Mouse (Mus musculus): ENCODE data around the gene Plod3. TPM values are rescaled to one million over a fixed set of nuclear protein-coding genes. Genes with fewer than 3 reads are reported as not detected.

The Plod3 gene
- polyA plus RNA-seq, 1 experiment from 2014 or later: 30.1 TPM

DNA sequence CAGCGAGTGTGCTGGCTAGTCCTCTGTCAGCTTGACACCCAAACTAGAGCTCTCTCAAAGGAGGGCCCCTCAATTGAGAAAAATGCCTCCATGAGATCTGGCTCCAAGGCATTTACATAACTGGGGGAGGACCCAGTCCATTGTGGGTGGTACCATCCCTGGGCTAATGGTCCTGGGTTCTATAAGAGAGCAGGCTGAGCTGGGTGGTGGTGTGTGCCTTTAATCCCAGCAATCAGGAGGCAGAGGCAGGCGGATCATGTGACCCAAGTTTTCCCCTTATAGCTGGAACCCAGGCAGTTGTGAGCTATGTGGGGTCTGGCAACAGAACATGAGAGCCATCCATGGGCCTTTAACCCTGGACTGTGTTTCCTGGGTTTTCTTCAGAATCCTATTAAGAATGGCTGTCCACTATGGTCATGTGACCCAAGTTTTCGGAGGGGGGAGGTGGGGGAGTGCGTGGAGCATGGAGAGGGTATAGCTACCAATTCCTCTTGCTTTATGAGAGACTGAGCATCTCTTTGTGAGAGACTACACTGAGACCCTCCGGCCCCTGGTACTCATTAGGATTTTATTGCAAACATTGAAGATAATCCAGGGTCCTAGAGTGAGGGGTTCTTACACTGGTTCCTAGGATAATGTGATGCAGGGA lies 25.4 kb upstream of the Plod3 start:
- ATAC-seq (ENCODE audit: low FRiP score): peak; percentile 42

DNA sequence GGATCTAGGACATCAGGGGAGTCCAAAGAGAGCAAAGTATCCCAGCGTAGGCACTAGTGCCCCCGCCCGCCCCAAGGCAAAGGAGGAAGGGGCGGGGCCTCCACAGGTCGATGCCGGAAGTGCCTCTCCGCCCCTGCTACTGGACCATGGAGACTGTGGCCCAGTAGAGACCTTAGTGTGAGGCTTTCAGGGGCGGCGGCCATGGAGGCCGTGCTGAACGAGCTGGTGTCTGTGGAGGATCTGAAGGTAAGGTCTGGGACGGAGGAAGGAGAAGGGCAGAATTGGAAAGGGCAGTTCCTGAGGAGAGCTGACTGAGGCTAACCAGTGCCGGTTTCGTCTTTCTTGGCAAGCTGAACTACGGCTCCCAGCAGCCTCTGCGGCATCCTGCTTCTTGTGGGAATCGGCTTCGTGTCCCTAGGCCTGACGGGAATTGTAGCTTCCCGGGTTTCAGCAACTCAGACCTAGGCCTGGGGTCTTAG lies 24.8 kb upstream of the Plod3 start:
- ATAC-seq (ENCODE audit: low FRiP score): peak; percentile 94
- Histone ChIP-seq H3K9ac (peak overlapping the region; percentile 75), H3K4me1 (replicated peaks; ENCODE audit: control insufficient read depth, insufficient read depth, low read length) (peaks cover 12% of the 10 kb centered on the region), H3K9me3 (ENCODE audit: control insufficient read depth, low read length) (no peaks in the 10 kb centered on the region), H3K27me3 (ENCODE audit: control insufficient read depth, insufficient read depth, low read length) (no peaks in the 10 kb centered on the region), H3K4me3 (replicated peaks; ENCODE audit: low read length) (peak overlapping the region; percentile 40), H3K36me3 (replicated peaks; ENCODE audit: control insufficient read depth, insufficient read depth) (peaks cover 49% of the 10 kb centered on the region), H3K27ac (peak overlapping the region; percentile 73), H3K4me2 (replicated peaks) (peak overlapping the region; percentile 80)
- peak; percentile 86 for DNase-seq (ENCODE audit: low spot score)
- 0% methylated on average over 20 of the region's 20 CpGs for WGBS

More for the DNA sequence above, 25.4 kb upstream of the Plod3 start:
- no peaks in the 10 kb centered on the region for H3K9me3 ChIP-seq (ENCODE audit: control insufficient read depth, low read length)
- H3K27me3 ChIP-seq (ENCODE audit: control insufficient read depth, insufficient read depth, low read length): no peaks in the 10 kb centered on the region
- peak overlapping the region; percentile 73 for H3K27ac ChIP-seq
- peaks cover 47% of the 10 kb centered on the region for H3K36me3 ChIP-seq (replicated peaks; ENCODE audit: control insufficient read depth, insufficient read depth)
- DNase-seq (ENCODE audit: low spot score): peak; percentile 39
- peak overlapping the region; percentile 40 for H3K4me3 ChIP-seq (replicated peaks; ENCODE audit: low read length)
- peaks cover 12% of the 10 kb centered on the region for H3K4me1 ChIP-seq (replicated peaks; ENCODE audit: control insufficient read depth, insufficient read depth, low read length)
- peak overlapping the region; percentile 80 for H3K4me2 ChIP-seq (replicated peaks)
- WGBS: 30% methylated on average over 5 of the region's 5 CpGs
- peak overlapping the region; percentile 75 for H3K9ac ChIP-seq

DNA sequence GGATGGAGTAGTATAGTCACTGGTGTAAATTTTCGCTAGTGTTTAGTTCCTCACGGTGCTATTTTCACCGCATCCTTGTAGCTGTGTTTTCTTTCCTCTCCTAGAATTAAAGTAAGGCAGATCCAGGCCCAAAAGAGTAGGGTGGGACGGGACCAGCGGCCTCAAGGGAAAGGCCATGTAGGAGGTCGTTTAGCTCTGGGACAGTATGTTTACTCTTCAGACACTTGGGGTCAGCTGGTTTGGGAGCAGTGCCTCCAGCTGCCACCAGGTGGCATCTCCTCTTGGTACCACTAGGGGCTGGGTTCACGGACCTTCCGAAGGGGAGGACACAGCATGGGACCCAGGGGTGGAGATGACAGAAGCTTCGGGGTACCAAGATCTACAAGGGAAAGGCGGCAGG lies 24.3 kb upstream of the Plod3 start:
- Histone ChIP-seq H3K4me3 (replicated peaks; ENCODE audit: low read length) (peak overlapping the region; percentile 40), H3K27ac (peak overlapping the region; percentile 73), H3K27me3 (ENCODE audit: control insufficient read depth, insufficient read depth, low read length) (no peaks in the 10 kb centered on the region), H3K9me3 (ENCODE audit: control insufficient read depth, low read length) (no peaks in the 10 kb centered on the region), H3K9ac (peak overlapping the region; percentile 75), H3K36me3 (replicated peaks; ENCODE audit: control insufficient read depth, insufficient read depth) (peaks cover 45% of the 10 kb centered on the region), H3K4me2 (replicated peaks) (peak overlapping the region; percentile 80), H3K4me1 (replicated peaks; ENCODE audit: control insufficient read depth, insufficient read depth, low read length) (peaks cover 12% of the 10 kb centered on the region)
- under 1% methylated on average over 10 of the region's 10 CpGs for WGBS
- DNase-seq (ENCODE audit: low spot score): peak; percentile 80
- peak; percentile 68 for ATAC-seq (ENCODE audit: low FRiP score)

DNA sequence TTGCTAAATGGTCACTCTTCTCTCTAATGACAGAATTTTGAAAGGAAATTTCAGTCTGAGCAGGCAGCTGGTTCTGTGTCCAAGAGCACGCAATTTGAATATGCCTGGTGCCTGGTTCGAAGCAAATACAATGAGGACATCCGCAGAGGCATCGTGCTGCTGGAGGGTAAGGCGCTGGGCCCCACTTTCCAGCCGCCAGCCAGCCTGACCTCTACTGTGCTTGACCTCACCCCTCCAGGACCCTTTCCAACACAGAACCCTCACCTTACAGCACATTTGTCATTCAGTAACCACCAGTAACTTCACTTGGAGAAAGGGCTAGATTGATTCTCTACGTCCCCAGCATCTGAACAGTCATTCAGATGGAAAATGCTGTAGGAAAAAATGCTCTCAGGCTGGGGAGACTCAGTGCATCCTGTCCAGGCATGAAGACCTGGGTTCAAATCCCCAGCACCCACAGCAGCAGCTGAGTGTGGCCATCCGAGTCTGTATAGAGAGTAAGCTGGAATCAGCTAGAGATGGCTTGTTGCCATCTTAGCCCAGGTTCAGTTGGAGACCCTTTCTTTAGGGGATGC lies 23.8 kb upstream of the Plod3 start:
- ATAC-seq (ENCODE audit: low FRiP score) (no peak), DNase-seq (ENCODE audit: low spot score) (no peak)
- peak overlapping the region; percentile 80 for H3K4me2 ChIP-seq (replicated peaks)
- peak overlapping the region; percentile 75 for H3K9ac ChIP-seq
- peaks cover 12% of the 10 kb centered on the region for H3K4me1 ChIP-seq (replicated peaks; ENCODE audit: control insufficient read depth, insufficient read depth, low read length)
- peak overlapping the region; percentile 73 for H3K27ac ChIP-seq
- WGBS: 69% methylated on average over 8 of the region's 8 CpGs
- H3K27me3 ChIP-seq (ENCODE audit: control insufficient read depth, insufficient read depth, low read length): no peaks in the 10 kb centered on the region
- peaks cover 41% of the 10 kb centered on the region for H3K36me3 ChIP-seq (replicated peaks; ENCODE audit: control insufficient read depth, insufficient read depth)
- no peaks in the 10 kb centered on the region for H3K9me3 ChIP-seq (ENCODE audit: control insufficient read depth, low read length)
- H3K4me3 ChIP-seq (replicated peaks; ENCODE audit: low read length): peak overlapping the region; percentile 40

DNA sequence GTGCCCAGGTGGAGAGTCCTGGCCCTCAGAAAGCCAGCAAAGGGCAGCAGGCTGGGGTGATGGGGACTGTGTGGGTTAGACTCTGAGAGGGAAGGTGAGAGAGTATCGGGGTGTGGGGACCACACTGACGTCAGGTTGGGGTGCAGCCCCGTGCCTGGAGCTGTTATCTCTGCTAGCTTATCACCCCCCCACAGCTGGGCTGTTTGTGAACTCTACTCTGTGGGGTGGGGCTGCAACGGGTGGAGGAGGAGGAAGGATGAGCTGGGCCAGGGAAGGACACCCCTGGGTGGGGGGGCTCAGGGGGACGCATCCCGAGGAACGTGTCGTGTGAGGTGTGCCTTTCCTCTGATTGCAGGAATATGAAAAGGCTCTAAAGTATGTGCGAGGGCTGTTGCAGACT lies 21.6 kb upstream of the Plod3 start:
- H3K9me3 ChIP-seq (ENCODE audit: control insufficient read depth, low read length): no peaks in the 10 kb centered on the region
- no peak for ATAC-seq (ENCODE audit: low FRiP score)

DNA sequence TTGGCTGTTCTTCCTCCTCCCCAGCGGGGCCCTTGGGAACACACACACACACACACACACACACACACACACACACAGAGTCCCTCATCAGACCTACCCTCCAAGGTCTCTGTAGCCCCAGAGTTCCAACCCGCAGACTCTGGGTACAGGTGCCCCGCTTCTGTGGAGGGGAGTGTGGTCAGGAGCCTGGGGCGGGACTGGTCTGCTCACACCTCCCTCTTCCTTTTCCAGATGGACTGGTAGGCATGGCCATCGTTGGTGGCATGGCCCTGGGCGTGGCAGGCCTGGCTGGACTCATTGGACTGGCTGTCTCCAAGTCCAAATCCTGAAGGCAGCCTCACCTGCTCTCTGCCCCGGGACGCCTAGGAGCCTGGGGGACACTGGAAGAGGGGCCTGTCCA lies 21.1 kb upstream of the Plod3 start:
- no peak overlapping the region for H3K9ac ChIP-seq
- no peak for ATAC-seq (ENCODE audit: low FRiP score)
- no peak overlapping the region for H3K27ac ChIP-seq
- no peak overlapping the region for H3K4me3 ChIP-seq (replicated peaks; ENCODE audit: low read length)
- H3K27me3 ChIP-seq (ENCODE audit: control insufficient read depth, insufficient read depth, low read length): no peaks in the 10 kb centered on the region
- peaks cover 12% of the 10 kb centered on the region for H3K4me1 ChIP-seq (replicated peaks; ENCODE audit: control insufficient read depth, insufficient read depth, low read length)
- no peak overlapping the region for H3K4me2 ChIP-seq (replicated peaks)
- DNase-seq (ENCODE audit: low spot score): no peak
- 90% methylated on average over 8 of the region's 8 CpGs for WGBS
- H3K36me3 ChIP-seq (replicated peaks; ENCODE audit: control insufficient read depth, insufficient read depth): peaks cover 41% of the 10 kb centered on the region
- H3K9me3 ChIP-seq (ENCODE audit: control insufficient read depth, low read length): no peaks in the 10 kb centered on the region

More for the DNA sequence above, 21.6 kb upstream of the Plod3 start:
- peaks cover 12% of the 10 kb centered on the region for H3K4me1 ChIP-seq (replicated peaks; ENCODE audit: control insufficient read depth, insufficient read depth, low read length)
- H3K27ac ChIP-seq: no peak overlapping the region
- DNase-seq (ENCODE audit: low spot score): no peak
- H3K36me3 ChIP-seq (replicated peaks; ENCODE audit: control insufficient read depth, insufficient read depth): peaks cover 41% of the 10 kb centered on the region
- no peak overlapping the region for H3K9ac ChIP-seq
- 91% methylated on average over 9 of the region's 9 CpGs for WGBS
- H3K27me3 ChIP-seq (ENCODE audit: control insufficient read depth, insufficient read depth, low read length): no peaks in the 10 kb centered on the region
- H3K4me3 ChIP-seq (replicated peaks; ENCODE audit: low read length): no peak overlapping the region
- no peak overlapping the region for H3K4me2 ChIP-seq (replicated peaks)

DNA sequence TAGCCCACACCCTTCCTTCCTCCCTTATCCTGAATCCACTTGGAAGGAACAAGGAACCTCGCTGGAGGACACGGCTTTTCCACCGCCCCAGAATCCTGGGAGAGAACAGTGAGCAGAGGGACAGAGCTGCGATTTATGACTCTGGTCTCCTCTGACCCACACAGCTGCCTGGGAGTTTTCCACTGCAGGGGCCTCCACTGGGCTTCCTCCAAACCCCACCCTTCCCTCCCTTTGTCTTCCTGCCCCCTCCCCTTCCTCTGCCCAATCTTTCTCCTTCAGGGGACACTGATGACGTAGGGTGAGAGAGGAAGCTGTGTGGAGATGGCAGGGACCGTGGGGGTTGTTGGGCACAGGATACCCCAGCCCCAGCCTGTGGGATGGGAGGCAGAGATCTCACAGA lies 20.5 kb upstream of the Plod3 start, which contains the start of gene Cldn15:
Cldn15 (plus strand) TSS at position 286 of the 400 bp plus-strand sequence.
- WGBS: 94% methylated on average over 6 of the region's 6 CpGs
- H3K27ac ChIP-seq: no peak within 1 kb of the TSS
- no peaks in the 10 kb centered on the region for H3K9me3 ChIP-seq (ENCODE audit: control insufficient read depth, low read length)
- DNase-seq (ENCODE audit: low spot score) (no peak), ATAC-seq (ENCODE audit: low FRiP score) (no peak)
- H3K4me3 ChIP-seq (replicated peaks; ENCODE audit: low read length): no peak within 1 kb of the TSS
- H3K9ac ChIP-seq: no peak within 1 kb of the TSS
- H3K4me2 ChIP-seq (replicated peaks): no peak within 1 kb of the TSS
- H3K4me1 ChIP-seq (replicated peaks; ENCODE audit: control insufficient read depth, insufficient read depth, low read length): peaks cover 8% of the 10 kb centered on the region
- no peaks in the 10 kb centered on the region for H3K27me3 ChIP-seq (ENCODE audit: control insufficient read depth, insufficient read depth, low read length)
- H3K36me3 ChIP-seq (replicated peaks; ENCODE audit: control insufficient read depth, insufficient read depth): peaks cover 41% of the 10 kb centered on the region

DNA sequence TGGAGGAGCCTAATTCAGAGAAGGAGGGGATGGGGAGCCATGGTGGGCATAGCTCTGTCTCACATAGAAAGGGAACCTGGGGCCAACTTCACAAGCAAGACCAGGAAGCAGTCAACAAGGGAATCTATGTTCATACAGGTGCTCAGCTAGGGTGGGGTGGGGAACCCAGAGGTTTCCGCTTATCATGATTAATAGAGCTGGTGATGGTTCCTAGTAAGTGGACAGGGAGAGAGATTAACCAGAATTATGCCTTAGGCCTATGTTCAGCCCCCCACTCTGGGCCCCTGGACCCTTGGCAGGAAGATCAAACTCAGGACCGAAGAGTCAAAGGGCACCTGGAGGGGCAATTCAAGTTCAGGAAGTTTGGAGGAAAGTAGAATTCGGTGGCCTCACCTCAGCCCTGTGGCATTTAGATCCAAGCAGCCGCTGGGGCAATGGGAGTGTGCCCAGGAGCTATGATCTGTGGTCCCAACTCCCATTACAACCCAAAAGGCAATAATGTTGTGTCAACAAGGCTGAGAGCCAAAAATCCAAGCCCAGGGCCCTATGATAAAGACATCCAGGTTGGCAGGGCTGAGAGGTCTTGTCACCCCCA lies 19.9 kb upstream of the Plod3 start:
- Histone ChIP-seq H3K4me3 (replicated peaks; ENCODE audit: low read length) (no peak overlapping the region), H3K36me3 (replicated peaks; ENCODE audit: control insufficient read depth, insufficient read depth) (peaks cover 41% of the 10 kb centered on the region), H3K4me1 (replicated peaks; ENCODE audit: control insufficient read depth, insufficient read depth, low read length) (peaks cover 6% of the 10 kb centered on the region), H3K27me3 (ENCODE audit: control insufficient read depth, insufficient read depth, low read length) (no peaks in the 10 kb centered on the region), H3K9me3 (ENCODE audit: control insufficient read depth, low read length) (no peaks in the 10 kb centered on the region), H3K27ac (no peak overlapping the region), H3K9ac (no peak overlapping the region), H3K4me2 (replicated peaks) (no peak overlapping the region)
- DNase-seq (ENCODE audit: low spot score) (no peak), ATAC-seq (ENCODE audit: low FRiP score) (no peak)
- 99% methylated on average over 4 of the region's 4 CpGs for WGBS

DNA sequence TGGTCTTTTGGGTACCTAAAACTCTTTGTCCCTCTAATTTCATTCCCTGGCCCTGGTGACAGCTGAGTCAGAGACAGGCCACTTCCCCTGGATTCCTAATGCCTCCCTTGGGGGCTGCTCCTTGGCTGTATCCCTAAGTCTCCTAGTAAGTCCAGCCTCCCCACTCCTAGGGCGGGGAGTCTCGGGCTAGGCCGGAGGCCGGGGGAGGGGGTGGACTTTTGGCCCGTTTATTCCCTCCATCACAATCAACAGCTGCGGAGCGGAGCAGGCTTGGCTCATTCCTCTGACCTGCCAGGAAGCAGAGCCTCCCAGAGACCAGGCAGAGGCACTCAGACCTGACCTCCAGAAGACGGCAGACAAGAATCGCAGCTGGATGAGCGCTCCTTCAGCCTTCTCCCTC lies 19.2 kb upstream of the Plod3 start:
- Histone ChIP-seq H3K4me3 (replicated peaks; ENCODE audit: low read length) (no peak overlapping the region), H3K36me3 (replicated peaks; ENCODE audit: control insufficient read depth, insufficient read depth) (peaks cover 41% of the 10 kb centered on the region), H3K27me3 (ENCODE audit: control insufficient read depth, insufficient read depth, low read length) (no peaks in the 10 kb centered on the region), H3K4me1 (replicated peaks; ENCODE audit: control insufficient read depth, insufficient read depth, low read length) (peaks cover 6% of the 10 kb centered on the region), H3K9ac (no peak overlapping the region), H3K27ac (no peak overlapping the region), H3K4me2 (replicated peaks) (no peak overlapping the region), H3K9me3 (ENCODE audit: control insufficient read depth, low read length) (no peaks in the 10 kb centered on the region)
- ATAC-seq (ENCODE audit: low FRiP score) (no peak), DNase-seq (ENCODE audit: low spot score) (no peak)
- 73% methylated on average over 10 of the region's 10 CpGs for WGBS

Data from hindbrain, embryonic 14.5 days (tissue).